Mouse (Mus musculus) limb, embryonic 13.5 days (tissue): ENCODE data around the gene Greb1. TPM values are rescaled to one million over a fixed set of nuclear protein-coding genes. Genes with fewer than 3 reads are reported as not detected.

Source experiments
- ATAC-seq: fragments of 200-750 bp; cut with Nextera tagmentation; 2 replicates; pipeline ENCODE4 v1.8.0; 2017; ENCODE audit warnings: low read depth, moderate number of reproducible peaks, moderate TSS enrichment; ENCODE audit not compliant: low FRiP score
- H3K27ac ChIP-seq: fragments of 300-500 bp; sonication (generic); 2 replicates; pipeline ENCODE4 v1.5.1; 2015; ENCODE audit warnings: inconsistent platforms, mild to moderate bottlenecking, moderate library complexity
- H3K27me3 ChIP-seq: fragments of 300-500 bp; sonication (generic); 2 replicates; pipeline ENCODE4 v1.6.1; 2015; ENCODE audit warnings: mild to moderate bottlenecking, inconsistent platforms
- H3K36me3 ChIP-seq: fragments of 300-500 bp; sonication (generic); 2 replicates; pipeline ENCODE4 v1.6.1; 2015; ENCODE audit warnings: inconsistent platforms, mild to moderate bottlenecking, moderate library complexity
- H3K4me1 ChIP-seq: fragments of 300-500 bp; sonication (generic); 2 replicates; pipeline ENCODE4 v1.6.1; 2015; ENCODE audit warnings: inconsistent platforms
- H3K4me2 ChIP-seq: fragments of 300-500 bp; sonication (generic); replicated peaks from 2 replicates; pipeline ENCODE4 v1.6.1; 2015; ENCODE audit warnings: inconsistent platforms, mild to moderate bottlenecking, moderate library complexity
- H3K4me3 ChIP-seq: fragments of 300-500 bp; sonication (generic); 2 replicates; pipeline ENCODE4 v1.5.1; 2015; ENCODE audit warnings: moderate library complexity, mild to moderate bottlenecking, inconsistent platforms
- H3K9ac ChIP-seq: fragments of 300-500 bp; sonication (generic); 2 replicates; pipeline ENCODE4 v1.6.1; 2015; ENCODE audit warnings: mild to moderate bottlenecking, inconsistent platforms
- H3K9me3 ChIP-seq: fragments of 300-500 bp; sonication (generic); 2 replicates; pipeline ENCODE4 v1.6.1; 2016; ENCODE audit warnings: inconsistent platforms
- WGBS: fragments of 180-500 bp; shearing (Covaris S2); methylation state at CpG from one replicate; pipeline ENCODE4 v1.1.7; 2015; 5-methylcytosine and 5-hydroxymethylcytosine counted together
- polyA plus RNA-seq: library from polyadenylated mRNA; unstranded; fragments of >200 nt; fragmentation: Nextera tagmentation; extraction: Ambion mirVana; gene quantifications from 2 replicates; pipeline ENCODE4 v1.2.1, GENCODE M21; 2015

Greb1 gene
- 2.6 and 2.8 TPM in 2 replicates for polyA plus RNA-seq

GRCm38 (mm10) chr12:16800259-16800958, at the start of gene Greb1:
Gene Greb1, minus strand, starts transcription at chr12:16800886.
- peaks cover 26% of the 10 kb centered on the region for H3K4me1 ChIP-seq
- H3K9me3 ChIP-seq: no peaks in the 10 kb centered on the region
- peak within 1 kb of the TSS; percentile 68 for H3K9ac ChIP-seq
- no peak within 1 kb of the TSS for H3K27ac ChIP-seq
- peak; percentile 54; the same call in 1 of the 2 replicates for ATAC-seq
- WGBS: under 1% methylated on average over 44 of the region's 53 CpGs
- peak within 1 kb of the TSS; percentile 56 for H3K4me3 ChIP-seq
- peaks cover 25% of the 10 kb centered on the region for H3K27me3 ChIP-seq
- H3K36me3 ChIP-seq: no peaks in the 10 kb centered on the region
- H3K4me2 ChIP-seq: peak within 1 kb of the TSS; percentile 97

- no peak for ATAC-seq
- Histone ChIP-seq H3K27ac (no peak overlapping the region), H3K36me3 (no peaks in the 10 kb centered on the region), H3K27me3 (no peaks in the 10 kb centered on the region), H3K9me3 (no peaks in the 10 kb centered on the region), H3K4me1 (peaks cover 10% of the 10 kb centered on the region), H3K4me2 (no peak overlapping the region), H3K4me3 (no peak overlapping the region), H3K9ac (no peak overlapping the region)
- 43% methylated on average over 2 of the region's 2 CpGs for WGBS
These were observed 49.1 kb upstream of the Greb1 start for GRCm38 (mm10) chr12:16849821-16850220.

- 83% methylated on average over 2 of the region's 2 CpGs for WGBS
- H3K9ac ChIP-seq: no peak overlapping the region
- no peak for ATAC-seq
- H3K27me3 ChIP-seq: no peaks in the 10 kb centered on the region
- no peak overlapping the region for H3K4me3 ChIP-seq
- H3K4me1 ChIP-seq: peaks cover 14% of the 10 kb centered on the region
- H3K9me3 ChIP-seq: no peaks in the 10 kb centered on the region
- no peaks in the 10 kb centered on the region for H3K36me3 ChIP-seq
- H3K4me2 ChIP-seq: no peak overlapping the region
- H3K27ac ChIP-seq: no peak overlapping the region
These were observed 47.8 kb upstream of the Greb1 start for GRCm38 (mm10) chr12:16848501-16848900.

GRCm38 (mm10) chr12:16847204-16847792, 46.6 kb upstream of the Greb1 start:
- Histone ChIP-seq H3K9ac (no peak overlapping the region), H3K27me3 (no peaks in the 10 kb centered on the region), H3K27ac (no peak overlapping the region), H3K4me1 (peaks cover 14% of the 10 kb centered on the region), H3K9me3 (no peaks in the 10 kb centered on the region), H3K4me2 (no peak overlapping the region), H3K4me3 (no peak overlapping the region), H3K36me3 (no peaks in the 10 kb centered on the region)
- ATAC-seq: no peak
- 86% methylated on average over 4 of the region's 4 CpGs for WGBS

- no peaks in the 10 kb centered on the region for H3K27me3 ChIP-seq
- H3K27ac ChIP-seq: no peak overlapping the region
- no peaks in the 10 kb centered on the region for H3K36me3 ChIP-seq
- no peak overlapping the region for H3K9ac ChIP-seq
- no peak overlapping the region for H3K4me3 ChIP-seq
- H3K9me3 ChIP-seq: no peaks in the 10 kb centered on the region
- 52% methylated on average over 13 of the region's 14 CpGs for WGBS
- H3K4me2 ChIP-seq: no peak overlapping the region
- H3K4me1 ChIP-seq: peaks cover 7% of the 10 kb centered on the region
- ATAC-seq: peak; percentile 54; the same call in 1 of the 2 replicates
These were observed 44.2 kb upstream of the Greb1 start for GRCm38 (mm10) chr12:16844623-16845592.

- WGBS: 72% methylated on average over 8 of the region's 8 CpGs
- no peak overlapping the region for H3K4me3 ChIP-seq
- no peak overlapping the region for H3K4me2 ChIP-seq
- H3K27me3 ChIP-seq: no peaks in the 10 kb centered on the region
- no peak overlapping the region for H3K27ac ChIP-seq
- ATAC-seq: no peak
- peaks cover 5% of the 10 kb centered on the region; the same call in 1 of the 2 replicates for H3K9me3 ChIP-seq
- no peak overlapping the region for H3K9ac ChIP-seq
- peaks cover 7% of the 10 kb centered on the region for H3K4me1 ChIP-seq
- H3K36me3 ChIP-seq: no peaks in the 10 kb centered on the region
These were observed 40.4 kb upstream of the Greb1 start for GRCm38 (mm10) chr12:16840842-16841782.

- H3K4me2 ChIP-seq: no peak overlapping the region
- ATAC-seq: no peak
- WGBS: 83% methylated on average over 4 of the region's 4 CpGs
- H3K36me3 ChIP-seq: no peaks in the 10 kb centered on the region
- no peaks in the 10 kb centered on the region for H3K4me1 ChIP-seq
- H3K9ac ChIP-seq: no peak overlapping the region
- H3K27ac ChIP-seq: no peak overlapping the region
- H3K27me3 ChIP-seq: no peaks in the 10 kb centered on the region
- H3K9me3 ChIP-seq: peaks cover 5% of the 10 kb centered on the region; the same call in 1 of the 2 replicates
- no peak overlapping the region for H3K4me3 ChIP-seq
These were observed 37.1 kb upstream of the Greb1 start for GRCm38 (mm10) chr12:16837766-16838165.

GRCm38 (mm10) chr12:16836188-16836587, 35.5 kb upstream of the Greb1 start:
- Histone ChIP-seq H3K36me3 (no peaks in the 10 kb centered on the region), H3K9me3 (peaks cover 5% of the 10 kb centered on the region; the same call in 1 of the 2 replicates), H3K4me1 (no peaks in the 10 kb centered on the region), H3K4me2 (no peak overlapping the region), H3K27me3 (no peaks in the 10 kb centered on the region), H3K9ac (no peak overlapping the region), H3K27ac (no peak overlapping the region), H3K4me3 (no peak overlapping the region)
- WGBS: 59% methylated on average over 9 of the region's 9 CpGs
- peak; percentile 48; the same call in 1 of the 2 replicates for ATAC-seq

- no peaks in the 10 kb centered on the region for H3K27me3 ChIP-seq
- 57% methylated on average over 11 of the region's 11 CpGs for WGBS
- no peak overlapping the region for H3K27ac ChIP-seq
- no peak overlapping the region for H3K4me3 ChIP-seq
- H3K9me3 ChIP-seq: peaks cover 5% of the 10 kb centered on the region; the same call in 1 of the 2 replicates
- ATAC-seq: no peak
- H3K9ac ChIP-seq: no peak overlapping the region
- no peaks in the 10 kb centered on the region for H3K4me1 ChIP-seq
- no peak overlapping the region for H3K4me2 ChIP-seq
- 0 out of 2 replicates have a peak, but pooled peaks cover 3% of the 10 kb centered on the region for H3K36me3 ChIP-seq
These were observed 34.0 kb upstream of the Greb1 start for GRCm38 (mm10) chr12:16834701-16835100.

- Histone ChIP-seq H3K36me3 (peaks cover 35% of the 10 kb centered on the region), H3K9ac (no peak overlapping the region), H3K4me1 (no peaks in the 10 kb centered on the region), H3K27ac (no peak overlapping the region), H3K9me3 (no peaks in the 10 kb centered on the region), H3K27me3 (no peaks in the 10 kb centered on the region), H3K4me3 (no peak overlapping the region), H3K4me2 (no peak overlapping the region)
- 79% methylated on average over 4 of the region's 4 CpGs for WGBS
- no peak for ATAC-seq
These were observed 30.4 kb upstream of the Greb1 start for GRCm38 (mm10) chr12:16831071-16831470.

GRCm38 (mm10) chr12:16829785-16830184, 29.1 kb upstream of the Greb1 start:
- Histone ChIP-seq H3K27ac (no peak overlapping the region), H3K9ac (no peak overlapping the region), H3K36me3 (peaks cover 48% of the 10 kb centered on the region), H3K4me3 (no peak overlapping the region), H3K9me3 (no peaks in the 10 kb centered on the region), H3K4me1 (no peaks in the 10 kb centered on the region), H3K27me3 (no peaks in the 10 kb centered on the region), H3K4me2 (no peak overlapping the region)
- 83% methylated on average over 2 of the region's 2 CpGs for WGBS
- ATAC-seq: no peak
